Mouse (Mus musculus): ENCODE measurements at regions not wholly inside any gene's neighbourhood (a gene's known extent, or its start where the extent isn't known, plus 50 kb on each side); places are given as distances from the start of the nearest gene placed in this dataset.

DNA sequence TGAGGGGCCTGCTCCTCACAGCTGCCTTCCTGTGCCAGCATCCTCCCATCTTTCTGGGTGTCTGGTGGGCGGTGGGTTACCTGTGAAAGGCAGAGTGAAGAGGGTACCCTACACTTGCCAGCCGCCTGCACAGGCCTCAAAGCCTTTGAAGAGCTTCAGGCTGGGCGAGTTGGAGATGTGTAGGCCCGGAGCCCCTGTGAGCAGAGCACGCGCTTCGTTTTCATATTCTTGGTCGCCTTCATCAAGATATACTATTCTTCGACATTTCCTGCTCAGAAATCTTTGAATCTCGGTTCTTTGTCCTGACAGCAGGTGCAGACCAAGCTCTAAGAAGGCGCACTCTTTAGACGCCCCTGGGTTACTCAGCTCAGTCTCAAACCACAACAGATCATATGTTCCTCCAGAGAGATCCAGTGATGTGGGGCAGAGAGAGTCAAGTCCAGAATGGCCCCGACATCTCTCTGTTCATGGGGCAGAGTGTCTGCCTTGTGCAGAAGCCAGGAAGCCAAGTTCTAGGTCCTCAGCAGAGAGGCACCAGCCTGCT lies 170.7 kb upstream of the Id2 start:
- peak; percentile 38 for DNase-seq (ENCODE audit: low spot score)
- WGBS: 93% methylated on average over 13 of the region's 13 CpGs

GRCm38 (mm10) chr12:25266701-25267571 lies 170.0 kb upstream of the Id2 start:
- ATAC-seq (replicated peaks; ENCODE audit: low FRiP score, low TSS enrichment, low read depth) (no peak; the same call in 1 of the 2 replicates), DNase-seq (ENCODE audit: low spot score) (peak; percentile 47)
- no peak overlapping the region for H3K4me3 ChIP-seq (ENCODE audit: low read depth, low read length)
- H3K27me3 ChIP-seq (replicated peaks; ENCODE audit: control insufficient read depth, insufficient read depth, low read length): no peaks in the 10 kb centered on the region
- no peak overlapping the region for H3K4me2 ChIP-seq (ENCODE audit: low read length)
- H3K4me1 ChIP-seq (replicated peaks; ENCODE audit: control insufficient read depth, insufficient read depth, low read length): 0 out of 2 replicates have a peak, but pooled peaks cover 3% of the 10 kb centered on the region
- H3K9ac ChIP-seq (ENCODE audit: low read length): no peak overlapping the region
- WGBS: 66% methylated on average over 17 of the region's 17 CpGs
- H3K27ac ChIP-seq (ENCODE audit: low read depth): no peak overlapping the region
- H3K9me3 ChIP-seq (ENCODE audit: control insufficient read depth, low read length): no peaks in the 10 kb centered on the region
- H3K36me3 ChIP-seq (ENCODE audit: control insufficient read depth, insufficient read depth, low read length): no peaks in the 10 kb centered on the region

More for the DNA sequence above, 170.7 kb upstream of the Id2 start:
- peaks cover 5% of the 10 kb centered on the region; the same call in 1 of the 2 replicates for H3K4me1 ChIP-seq (replicated peaks; ENCODE audit: control insufficient read depth, insufficient read depth, low read length)
- H3K4me2 ChIP-seq (ENCODE audit: low read length): no peak overlapping the region
- ATAC-seq (replicated peaks; ENCODE audit: low FRiP score, low TSS enrichment, low read depth): no peak
- no peak overlapping the region for H3K9ac ChIP-seq (ENCODE audit: low read length)
- H3K27ac ChIP-seq (ENCODE audit: low read depth): no peak overlapping the region
- no peak overlapping the region for H3K4me3 ChIP-seq (ENCODE audit: low read depth, low read length)
- H3K9me3 ChIP-seq (ENCODE audit: control insufficient read depth, low read length): no peaks in the 10 kb centered on the region
- H3K27me3 ChIP-seq (replicated peaks; ENCODE audit: control insufficient read depth, insufficient read depth, low read length): no peaks in the 10 kb centered on the region
- H3K36me3 ChIP-seq (ENCODE audit: control insufficient read depth, insufficient read depth, low read length): no peaks in the 10 kb centered on the region

DNA sequence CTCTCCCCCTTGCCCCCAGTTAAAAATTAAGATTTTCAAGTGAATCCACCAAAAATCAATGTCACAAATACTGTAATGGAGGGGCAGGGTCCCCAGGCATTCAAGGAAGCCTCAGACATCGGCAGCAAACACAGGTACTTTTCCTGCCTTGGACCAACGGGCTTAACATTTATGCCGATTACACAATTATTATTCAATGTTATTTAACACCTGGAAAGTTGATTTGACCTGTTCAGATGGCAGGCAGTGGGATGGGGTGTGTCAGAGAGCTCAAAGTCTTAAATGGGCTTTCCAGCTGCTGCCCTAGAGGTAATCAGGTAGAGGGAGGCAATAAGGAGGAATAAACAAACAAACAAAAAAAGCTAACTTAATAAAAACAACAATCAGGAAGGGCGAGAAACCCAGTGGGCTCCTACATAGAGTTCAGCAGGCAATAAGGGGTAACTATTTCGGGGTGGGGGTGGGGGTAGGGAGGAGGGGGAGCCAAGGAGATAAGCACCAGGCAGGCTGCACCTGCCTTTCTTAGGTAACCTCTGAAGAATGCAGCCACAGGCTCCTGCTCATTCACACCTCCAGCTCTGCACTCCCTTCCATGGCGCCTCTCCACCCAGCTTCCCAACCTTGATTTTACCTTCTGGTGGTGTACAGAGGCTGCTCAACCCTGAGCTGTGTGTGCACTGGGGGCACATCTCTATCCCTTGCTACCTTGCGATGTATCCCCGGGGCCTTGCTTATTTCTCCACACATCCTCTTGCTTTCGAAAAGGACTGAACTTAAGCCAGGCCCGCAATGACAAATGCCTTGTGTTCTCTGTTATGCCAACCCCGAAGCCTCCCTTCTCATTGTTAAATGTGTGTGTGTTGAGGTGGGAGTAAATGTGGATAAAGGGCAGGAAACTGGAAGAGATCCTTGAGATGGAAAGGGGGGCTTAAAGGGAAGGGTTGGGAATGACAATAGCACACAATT lies 168.9 kb upstream of the Id2 start:
- 42% methylated on average over 11 of the region's 11 CpGs for WGBS

DNA sequence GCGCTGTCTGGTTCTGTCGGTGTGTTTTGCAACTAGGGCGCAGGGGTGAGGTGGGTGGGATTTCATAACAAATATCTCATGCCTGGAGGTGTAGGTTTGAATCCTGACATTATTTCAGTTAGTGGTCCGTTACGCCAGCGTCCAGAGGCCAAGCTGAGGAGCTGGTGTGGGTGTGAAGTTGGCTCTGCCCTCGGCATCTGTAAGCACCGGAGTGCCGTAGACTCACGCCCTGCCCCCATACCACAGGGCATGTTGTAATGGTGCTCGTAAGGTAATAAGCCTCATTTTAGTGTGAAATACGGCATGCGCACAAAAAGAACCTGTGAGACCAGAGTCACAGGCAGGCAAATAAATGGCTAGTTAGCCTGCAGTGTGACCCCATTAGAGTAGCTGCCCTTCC lies 168.1 kb upstream of the Id2 start:
- Histone ChIP-seq H3K9ac (ENCODE audit: low read length) (no peak overlapping the region), H3K36me3 (ENCODE audit: control insufficient read depth, insufficient read depth, low read length) (no peaks in the 10 kb centered on the region), H3K4me1 (replicated peaks; ENCODE audit: control insufficient read depth, insufficient read depth, low read length) (0 out of 2 replicates have a peak, but pooled peaks cover 3% of the 10 kb centered on the region), H3K4me2 (ENCODE audit: low read length) (no peak overlapping the region), H3K9me3 (ENCODE audit: control insufficient read depth, low read length) (no peaks in the 10 kb centered on the region), H3K4me3 (ENCODE audit: low read depth, low read length) (no peak overlapping the region), H3K27me3 (replicated peaks; ENCODE audit: control insufficient read depth, insufficient read depth, low read length) (no peaks in the 10 kb centered on the region), H3K27ac (ENCODE audit: low read depth) (no peak overlapping the region)
- ATAC-seq (replicated peaks; ENCODE audit: low FRiP score, low TSS enrichment, low read depth) (no peak), DNase-seq (ENCODE audit: low spot score) (no peak)
- WGBS: 70% methylated on average over 13 of the region's 13 CpGs

More for the DNA sequence above, 168.9 kb upstream of the Id2 start:
- no peaks in the 10 kb centered on the region for H3K36me3 ChIP-seq (ENCODE audit: control insufficient read depth, insufficient read depth, low read length)
- H3K27ac ChIP-seq (ENCODE audit: low read depth): no peak overlapping the region
- no peak overlapping the region for H3K4me3 ChIP-seq (ENCODE audit: low read depth, low read length)
- no peak overlapping the region for H3K9ac ChIP-seq (ENCODE audit: low read length)
- no peaks in the 10 kb centered on the region for H3K27me3 ChIP-seq (replicated peaks; ENCODE audit: control insufficient read depth, insufficient read depth, low read length)
- H3K4me2 ChIP-seq (ENCODE audit: low read length): no peak overlapping the region
- no peaks in the 10 kb centered on the region for H3K9me3 ChIP-seq (ENCODE audit: control insufficient read depth, low read length)
- ATAC-seq (replicated peaks; ENCODE audit: low FRiP score, low TSS enrichment, low read depth): 0 out of 2 replicates have a peak, but pooled peaks have one; percentile 42
- 0 out of 2 replicates have a peak, but pooled peaks cover 3% of the 10 kb centered on the region for H3K4me1 ChIP-seq (replicated peaks; ENCODE audit: control insufficient read depth, insufficient read depth, low read length)
- peak; percentile 58 for DNase-seq (ENCODE audit: low spot score)

- H3K9ac ChIP-seq (ENCODE audit: low read length): no peak overlapping the region
- H3K27ac ChIP-seq (ENCODE audit: low read depth): no peak overlapping the region
- no peak overlapping the region for H3K4me3 ChIP-seq (ENCODE audit: low read depth, low read length)
- H3K36me3 ChIP-seq (ENCODE audit: control insufficient read depth, insufficient read depth, low read length): no peaks in the 10 kb centered on the region
- H3K9me3 ChIP-seq (ENCODE audit: control insufficient read depth, low read length): no peaks in the 10 kb centered on the region
- DNase-seq (ENCODE audit: low spot score) (no peak), ATAC-seq (replicated peaks; ENCODE audit: low FRiP score, low TSS enrichment, low read depth) (no peak)
- H3K27me3 ChIP-seq (replicated peaks; ENCODE audit: control insufficient read depth, insufficient read depth, low read length): no peaks in the 10 kb centered on the region
- no peak overlapping the region for H3K4me2 ChIP-seq (ENCODE audit: low read length)
- 0 out of 2 replicates have a peak, but pooled peaks cover 3% of the 10 kb centered on the region for H3K4me1 ChIP-seq (replicated peaks; ENCODE audit: control insufficient read depth, insufficient read depth, low read length)
- 87% methylated on average over 3 of the region's 3 CpGs for WGBS
Measured at GRCm38 (mm10) chr12:25264408-25264807, 167.5 kb upstream of the Id2 start.

DNA sequence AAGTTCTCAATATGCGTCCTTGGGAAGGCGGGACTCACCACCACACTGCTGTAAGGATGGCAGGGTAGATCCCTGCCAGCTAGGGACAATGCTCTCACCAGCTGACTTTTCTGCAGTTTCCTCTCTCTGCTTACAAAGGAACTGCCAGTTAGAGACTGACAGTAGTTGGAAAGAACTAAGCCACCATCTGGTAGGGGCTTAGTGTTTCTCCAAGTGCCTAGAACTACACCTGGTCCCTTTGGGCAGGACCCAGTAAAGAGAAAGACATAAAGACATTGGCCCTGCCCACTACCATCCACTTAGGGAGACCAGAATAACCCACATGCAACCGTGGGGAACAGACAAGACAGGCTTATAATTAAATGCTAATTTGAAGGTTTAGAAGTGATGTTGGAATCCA lies 165.5 kb upstream of the Id2 start:
- H3K27me3 ChIP-seq (replicated peaks; ENCODE audit: control insufficient read depth, insufficient read depth, low read length): no peaks in the 10 kb centered on the region
- 94% methylated on average over 3 of the region's 3 CpGs for WGBS

GRCm38 (mm10) chr12:25259123-25259522 lies 162.2 kb upstream of the Id2 start:
- H3K27ac ChIP-seq (ENCODE audit: low read depth): no peak overlapping the region
- no peak overlapping the region for H3K4me2 ChIP-seq (ENCODE audit: low read length)
- H3K4me1 ChIP-seq (replicated peaks; ENCODE audit: control insufficient read depth, insufficient read depth, low read length): no peaks in the 10 kb centered on the region
- ATAC-seq (replicated peaks; ENCODE audit: low FRiP score, low TSS enrichment, low read depth) (no peak), DNase-seq (ENCODE audit: low spot score) (no peak)
- no peaks in the 10 kb centered on the region for H3K27me3 ChIP-seq (replicated peaks; ENCODE audit: control insufficient read depth, insufficient read depth, low read length)
- no peaks in the 10 kb centered on the region for H3K9me3 ChIP-seq (ENCODE audit: control insufficient read depth, low read length)
- H3K36me3 ChIP-seq (ENCODE audit: control insufficient read depth, insufficient read depth, low read length): no peaks in the 10 kb centered on the region
- 99% methylated on average over 2 of the region's 2 CpGs for WGBS
- H3K9ac ChIP-seq (ENCODE audit: low read length): no peak overlapping the region
- no peak overlapping the region for H3K4me3 ChIP-seq (ENCODE audit: low read depth, low read length)

More for the DNA sequence above, 165.5 kb upstream of the Id2 start:
- Histone ChIP-seq H3K4me3 (ENCODE audit: low read depth, low read length) (no peak overlapping the region), H3K9ac (ENCODE audit: low read length) (no peak overlapping the region), H3K9me3 (ENCODE audit: control insufficient read depth, low read length) (no peaks in the 10 kb centered on the region), H3K4me2 (ENCODE audit: low read length) (no peak overlapping the region), H3K36me3 (ENCODE audit: control insufficient read depth, insufficient read depth, low read length) (no peaks in the 10 kb centered on the region), H3K27ac (ENCODE audit: low read depth) (no peak overlapping the region), H3K4me1 (replicated peaks; ENCODE audit: control insufficient read depth, insufficient read depth, low read length) (no peaks in the 10 kb centered on the region)
- DNase-seq (ENCODE audit: low spot score): no peak
- no peak for ATAC-seq (replicated peaks; ENCODE audit: low FRiP score, low TSS enrichment, low read depth)

GRCm38 (mm10) chr12:25256268-25256667 lies 159.3 kb upstream of the Id2 start:
- Histone ChIP-seq H3K27me3 (replicated peaks; ENCODE audit: control insufficient read depth, insufficient read depth, low read length) (no peaks in the 10 kb centered on the region), H3K27ac (ENCODE audit: low read depth) (no peak overlapping the region), H3K9me3 (ENCODE audit: control insufficient read depth, low read length) (peaks cover 5% of the 10 kb centered on the region; the same call in 1 of the 2 replicates), H3K4me3 (ENCODE audit: low read depth, low read length) (no peak overlapping the region), H3K4me1 (replicated peaks; ENCODE audit: control insufficient read depth, insufficient read depth, low read length) (no peaks in the 10 kb centered on the region; the same call in 1 of the 2 replicates), H3K4me2 (ENCODE audit: low read length) (no peak overlapping the region), H3K9ac (ENCODE audit: low read length) (no peak overlapping the region), H3K36me3 (ENCODE audit: control insufficient read depth, insufficient read depth, low read length) (no peaks in the 10 kb centered on the region)
- DNase-seq (ENCODE audit: low spot score): no peak
- WGBS: 53% methylated on average over 6 of the region's 6 CpGs
- no peak for ATAC-seq (replicated peaks; ENCODE audit: low FRiP score, low TSS enrichment, low read depth)
